Mouse (Mus musculus): ENCODE measurements around the gene Olfr643. TPM values are rescaled to one million over a fixed set of nuclear protein-coding genes. Genes with fewer than 3 reads are reported as not detected.
"Not testable (repeated sequence)": the region's sequence is repeated elsewhere in the genome, so short reads cannot be mapped to it uniquely, and the experiment has no call there.

Olfr643 gene
- polyA plus RNA-seq, 1 experiment from 2014 or later: not detected

DNA sequence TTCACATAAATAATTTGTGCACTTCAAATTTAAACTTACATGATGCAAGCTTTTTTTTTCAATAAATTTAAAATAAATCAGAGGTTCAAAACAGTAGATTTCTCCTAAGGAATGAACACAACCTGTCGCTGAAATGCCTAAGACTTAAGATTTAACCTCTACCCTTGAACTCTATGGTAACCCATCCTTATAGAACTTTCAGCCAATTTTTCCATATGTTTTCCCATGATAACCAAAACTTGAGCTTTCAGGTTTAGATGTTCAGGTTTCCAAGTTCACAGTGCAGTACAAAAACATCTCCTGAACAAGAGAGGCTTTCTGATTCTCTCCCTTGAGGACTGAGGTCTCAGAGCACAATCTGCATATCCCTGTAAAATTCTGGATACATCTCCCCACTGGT, 166.4 kb downstream of the Olfr643 start, which contains the start of gene Olfr635:
Gene Olfr635, plus strand, starts transcription at position 301 of the 400 bp plus-strand sequence.
- Histone ChIP-seq H3K4me1 (no peaks in the 10 kb centered on the region), H3K27ac (no peak within 1 kb of the TSS), H3K4me3 (no peak within 1 kb of the TSS), H3K36me3 (no peaks in the 10 kb centered on the region), H3K9me3 (no peaks in the 10 kb centered on the region), H3K27me3 (ENCODE audit: insufficient read depth, poor library complexity, severe bottlenecking) (no peaks in the 10 kb centered on the region)
- no peak for DNase-seq (ENCODE audit: low spot score)
- WGBS: 69% methylated on average over 1 of the region's 1 CpGs

- not testable (repeated sequence) for H3K9me3 ChIP-seq; H3K4me3 ChIP-seq; H3K36me3 ChIP-seq; H3K27ac ChIP-seq; H3K4me1 ChIP-seq; H3K27me3 ChIP-seq (ENCODE audit: insufficient read depth, poor library complexity, severe bottlenecking); DNase-seq (ENCODE audit: low spot score)
- WGBS: 93% methylated on average over 22 of the region's 22 CpGs
Measured at GRCm38 (mm10) chr7:103966873-103967272, 170.3 kb downstream of the Olfr643 start.

Other genes with a start within 250 kb of the Olfr643 start
- not detected in 2 replicates for gene Olfr64, start 242.9 kb downstream of the Olfr643 start, polyA plus RNA-seq (2016; fragmentation: Nextera tagmentation; extraction: Ambion mirVana)
- gene Olfr65, start 233.9 kb downstream of the Olfr643 start, polyA plus RNA-seq (2016; fragmentation: Nextera tagmentation; extraction: Ambion mirVana): not detected in 2 replicates
- gene Olfr631, start 208.6 kb downstream of the Olfr643 start, polyA plus RNA-seq (2016; fragmentation: Nextera tagmentation; extraction: Ambion mirVana): not detected in 2 replicates
- not detected in 2 replicates for gene Olfr632, start 203.1 kb downstream of the Olfr643 start, polyA plus RNA-seq (2016; fragmentation: Nextera tagmentation; extraction: Ambion mirVana)
- not detected in 2 replicates for gene Olfr633, start 193.0 kb downstream of the Olfr643 start, polyA plus RNA-seq (2016; fragmentation: Nextera tagmentation; extraction: Ambion mirVana)
- gene Olfr635, start 166.3 kb downstream of the Olfr643 start, polyA plus RNA-seq (2016; fragmentation: Nextera tagmentation; extraction: Ambion mirVana): not detected in 2 replicates
- gene Olfr638, start 138.7 kb downstream of the Olfr643 start, polyA plus RNA-seq (2016; fragmentation: Nextera tagmentation; extraction: Ambion mirVana): not detected in 2 replicates
- not detected in 2 replicates for gene Olfr639, start 120.1 kb downstream of the Olfr643 start, polyA plus RNA-seq (2016; fragmentation: Nextera tagmentation; extraction: Ambion mirVana)
- not detected in 2 replicates for gene Olfr640, start 111.8 kb downstream of the Olfr643 start, polyA plus RNA-seq (2016; fragmentation: Nextera tagmentation; extraction: Ambion mirVana)
- gene Olfr641, start 102.0 kb downstream of the Olfr643 start, polyA plus RNA-seq (2016; fragmentation: Nextera tagmentation; extraction: Ambion mirVana): not detected in 2 replicates
- gene Olfr642, start 84.7 kb downstream of the Olfr643 start, polyA plus RNA-seq (2016; fragmentation: Nextera tagmentation; extraction: Ambion mirVana): not detected in 2 replicates
- not detected in 2 replicates for gene 4930516K23Rik, start 76.0 kb downstream of the Olfr643 start, polyA plus RNA-seq (2016; fragmentation: Nextera tagmentation; extraction: Ambion mirVana)
- gene Olfr644, start 65.5 kb downstream of the Olfr643 start, polyA plus RNA-seq (2016; fragmentation: Nextera tagmentation; extraction: Ambion mirVana): not detected in 2 replicates
- gene Olfr645, start 51.9 kb downstream of the Olfr643 start, polyA plus RNA-seq (2016; fragmentation: Nextera tagmentation; extraction: Ambion mirVana): not detected in 2 replicates
- not detected in 2 replicates for gene Olfr646, start 32.5 kb downstream of the Olfr643 start, polyA plus RNA-seq (2016; fragmentation: Nextera tagmentation; extraction: Ambion mirVana)
- not detected in 2 replicates for gene Ubqln5, start 7.6 kb downstream of the Olfr643 start, polyA plus RNA-seq (2016; fragmentation: Nextera tagmentation; extraction: Ambion mirVana)
- not detected in 2 replicates for gene Ubqln3, start 5.9 kb upstream of the Olfr643 start, polyA plus RNA-seq (2016; fragmentation: Nextera tagmentation; extraction: Ambion mirVana)
- not detected in 2 replicates for gene Ubqlnl, start 13.2 kb upstream of the Olfr643 start, polyA plus RNA-seq (2016; fragmentation: Nextera tagmentation; extraction: Ambion mirVana)
- gene Olfm5, start 27.4 kb upstream of the Olfr643 start, polyA plus RNA-seq (2016; fragmentation: Nextera tagmentation; extraction: Ambion mirVana): not detected in 2 replicates
- gene Olfr648, start 46.0 kb upstream of the Olfr643 start, polyA plus RNA-seq (2016; fragmentation: Nextera tagmentation; extraction: Ambion mirVana): 0.21 and 0.28 TPM in 2 replicates
- gene Olfr649, start 58.6 kb upstream of the Olfr643 start, polyA plus RNA-seq (2016; fragmentation: Nextera tagmentation; extraction: Ambion mirVana): not detected in 2 replicates
- 9.8 and 12.3 TPM in 2 replicates for gene Trim6, start 81.4 kb upstream of the Olfr643 start, polyA plus RNA-seq (2016; fragmentation: Nextera tagmentation; extraction: Ambion mirVana)
- gene Trim34a, start 107.1 kb upstream of the Olfr643 start, polyA plus RNA-seq (2016; fragmentation: Nextera tagmentation; extraction: Ambion mirVana): 1.6 and 1.7 TPM in 2 replicates
- gene Trim5, start 150.7 kb upstream of the Olfr643 start, polyA plus RNA-seq (2016; fragmentation: Nextera tagmentation; extraction: Ambion mirVana): 0.35 and 0.47 TPM in 2 replicates
- gene Trim12a, start 178.1 kb upstream of the Olfr643 start, polyA plus RNA-seq (2016; fragmentation: Nextera tagmentation; extraction: Ambion mirVana): 4.8 and 6.9 TPM in 2 replicates
- 0.09 TPM in 1 of 2 replicates, not detected in the other for gene Trim34b, start 192.1 kb upstream of the Olfr643 start, polyA plus RNA-seq (2016; fragmentation: Nextera tagmentation; extraction: Ambion mirVana)
- gene Trim12c, start 216.0 kb upstream of the Olfr643 start, polyA plus RNA-seq (2016; fragmentation: Nextera tagmentation; extraction: Ambion mirVana): 1.2 and 1.6 TPM in 2 replicates
- gene Trim30b, start 232.5 kb upstream of the Olfr643 start, polyA plus RNA-seq (2016; fragmentation: Nextera tagmentation; extraction: Ambion mirVana): not detected in 2 replicates